Mouse (Mus musculus): ENCODE data around the gene Dxo. TPM values are rescaled to one million over a fixed set of nuclear protein-coding genes. Genes with fewer than 3 reads are reported as not detected.
"Not testable (repeated sequence)": the region's sequence is repeated elsewhere in the genome, so short reads cannot be mapped to it uniquely, and the experiment has no call there.

Gene Dxo
- total RNA-seq (2021) = 10 to 100 TPM; 11.1 to 11.6 TPM

- intact Hi-C loops (cut with DNase I) = no loop called here
- DNase-seq (ENCODE audit: low spot score) = peak; percentile 92
Observed at GRCm38 (mm10) chr17:34836856-34837221, at the start of gene Dxo, which contains the start of gene Stk19. Gene Dxo, plus strand, starts transcription at chr17:34837019. Gene Stk19, minus strand, starts transcription at chr17:34836945.

- intact Hi-C loops (cut with DNase I) = loop anchor here (5.0 kb wide), 1 partner anchor 78 kb away; no protein-coding TSS in a partner anchor
- no peak for DNase-seq (ENCODE audit: low spot score)
Observed at GRCm38 (mm10) chr17:34795016-34795415, 41.8 kb upstream of the Dxo start.

GRCm38 (mm10) chr17:34795633-34796032 is 41.2 kb upstream of the Dxo start:
- intact Hi-C loops (cut with DNase I) = loop anchor here (5.0 kb wide), 1 partner anchor 78 kb away; no protein-coding TSS in a partner anchor
- DNase-seq (ENCODE audit: low spot score) = no peak

GRCm38 (mm10) chr17:34796311-34797140 is 40.3 kb upstream of the Dxo start:
- intact Hi-C loops (cut with DNase I) = loop anchor here (5.0 kb wide), 1 partner anchor 79 kb away; no protein-coding TSS in a partner anchor
- no peak for DNase-seq (ENCODE audit: low spot score)

GRCm38 (mm10) chr17:34797211-34797995 is 39.4 kb upstream of the Dxo start:
- DNase-seq (ENCODE audit: low spot score) = not testable (repeated sequence)
- intact Hi-C loops (cut with DNase I) = loop anchor here (5.0 kb wide), 1 partner anchor 80 kb away; no protein-coding TSS in a partner anchor

GRCm38 (mm10) chr17:34798071-34798470 is 38.7 kb upstream of the Dxo start:
- intact Hi-C loops (cut with DNase I) = loop anchor here (5.0 kb wide), 1 partner anchor 81 kb away; no protein-coding TSS in a partner anchor
- not testable (repeated sequence) for DNase-seq (ENCODE audit: low spot score)

GRCm38 (mm10) chr17:34798866-34799530 is 37.8 kb upstream of the Dxo start:
- DNase-seq (ENCODE audit: low spot score) = no peak
- intact Hi-C loops (cut with DNase I) = loop anchor here (5.0 kb wide), 1 partner anchor 82 kb away; no protein-coding TSS in a partner anchor

GRCm38 (mm10) chr17:34799531-34799925 is 37.3 kb upstream of the Dxo start:
- intact Hi-C loops (cut with DNase I) = loop anchor here (5.0 kb wide), 1 partner anchor 82 kb away; no protein-coding TSS in a partner anchor
- no peak for DNase-seq (ENCODE audit: low spot score)

- intact Hi-C loops (cut with DNase I); DNase-seq (ENCODE audit: low spot score): not testable (repeated sequence)
Observed at GRCm38 (mm10) chr17:34800781-34801305, 36.0 kb upstream of the Dxo start.

GRCm38 (mm10) chr17:34802756-34803155 is 34.1 kb upstream of the Dxo start:
- DNase-seq (ENCODE audit: low spot score); intact Hi-C loops (cut with DNase I): not testable (repeated sequence)

- DNase-seq (ENCODE audit: low spot score); intact Hi-C loops (cut with DNase I): not testable (repeated sequence)
Observed at GRCm38 (mm10) chr17:34803367-34803766, 33.5 kb upstream of the Dxo start.

- intact Hi-C loops (cut with DNase I) = not testable (repeated sequence)
Observed at GRCm38 (mm10) chr17:34804301-34804700, 32.5 kb upstream of the Dxo start, which contains the start of gene Cyp21a1. Gene Cyp21a1, minus strand, starts transcription at chr17:34804561.

GRCm38 (mm10) chr17:34804871-34805562 is 31.8 kb upstream of the Dxo start:
- no peak for DNase-seq (ENCODE audit: low spot score)
- intact Hi-C loops (cut with DNase I) = no loop called here

More at GRCm38 (mm10) chr17:34804301-34804700, 32.5 kb upstream of the Dxo start, which contains the start of gene Cyp21a1:
- DNase-seq (ENCODE audit: low spot score) = not testable (repeated sequence)

GRCm38 (mm10) chr17:34807176-34807575 is 29.6 kb upstream of the Dxo start:
- DNase-seq (ENCODE audit: low spot score) = no peak
- intact Hi-C loops (cut with DNase I) = no loop called here

GRCm38 (mm10) chr17:34808599-34809205 is 28.1 kb upstream of the Dxo start:
- intact Hi-C loops (cut with DNase I) = no loop called here
- no peak for DNase-seq (ENCODE audit: low spot score)

GRCm38 (mm10) chr17:34810411-34810810 is 26.4 kb upstream of the Dxo start:
- DNase-seq (ENCODE audit: low spot score) = not testable (repeated sequence)
- intact Hi-C loops (cut with DNase I) = loop anchor here (5.0 kb wide), 1 partner anchor 158 kb away; no protein-coding TSS in a partner anchor

GRCm38 (mm10) chr17:34810811-34811210 is 26.0 kb upstream of the Dxo start:
- intact Hi-C loops (cut with DNase I) = loop anchor here (5.0 kb wide), 1 partner anchor 159 kb away; no protein-coding TSS in a partner anchor
- DNase-seq (ENCODE audit: low spot score) = not testable (repeated sequence)

GRCm38 (mm10) chr17:34811275-34811674 is 25.5 kb upstream of the Dxo start:
- intact Hi-C loops (cut with DNase I) = loop anchor here (5.0 kb wide), 1 partner anchor 159 kb away; no protein-coding TSS in a partner anchor
- no peak for DNase-seq (ENCODE audit: low spot score)
